Mouse (Mus musculus) intestine, embryonic 16.5 days (tissue): Measurements from ENCODE around the gene Itpr1. TPM values are rescaled to one million over a fixed set of nuclear protein-coding genes. Genes with fewer than 3 reads are reported as not detected.

ENCODE experiments used
- ATAC-seq: fragments of 200-750 bp; cut with Nextera tagmentation; 2 replicates; pipeline ENCODE4 v1.8.0; 2017; ENCODE audit warnings: moderate TSS enrichment, moderate library complexity
- H3K27ac ChIP-seq: fragments of 300-500 bp; sonication (generic); 2 replicates; pipeline ENCODE4 v1.5.1; 2014; ENCODE audit warnings: mild to moderate bottlenecking, low read length
- H3K27me3 ChIP-seq: fragments of 300-500 bp; sonication (generic); replicated peaks from 2 replicates; pipeline ENCODE4 v1.6.1; 2014; ENCODE audit warnings: low read length, control low read depth, mixed read lengths; ENCODE audit not compliant: control insufficient read depth, insufficient read depth
- H3K36me3 ChIP-seq: fragments of 300-500 bp; sonication (generic); 2 replicates; pipeline ENCODE4 v1.6.1; 2014; ENCODE audit warnings: low read length, control low read depth; ENCODE audit not compliant: control insufficient read depth, insufficient read depth
- H3K4me1 ChIP-seq: fragments of 300-500 bp; sonication (generic); 2 replicates; pipeline ENCODE4 v1.6.1; 2014; ENCODE audit warnings: low read length, control low read depth, mixed read lengths; ENCODE audit not compliant: control insufficient read depth, insufficient read depth
- H3K4me2 ChIP-seq: fragments of 300-500 bp; sonication (generic); 2 replicates; pipeline ENCODE4 v1.6.1; 2014; ENCODE audit warnings: low read depth, low read length, control low read depth
- H3K4me3 ChIP-seq: fragments of 300-500 bp; sonication (generic); 2 replicates; pipeline ENCODE4 v1.5.1; 2014; ENCODE audit warnings: mild to moderate bottlenecking, low read length
- H3K9ac ChIP-seq: fragments of 300-500 bp; sonication (generic); 2 replicates; pipeline ENCODE4 v1.6.1; 2014; ENCODE audit warnings: low read depth, low read length
- H3K9me3 ChIP-seq: fragments of 300-500 bp; sonication (generic); 2 replicates; pipeline ENCODE4 v1.6.1; 2016; ENCODE audit warnings: low read length, control low read depth; ENCODE audit not compliant: control insufficient read depth
- WGBS: fragments of 180-500 bp; shearing (Covaris S2); extraction: QIAGEN DNeasy Blood & Tissue Kit; methylation state at CpG from one replicate; pipeline ENCODE4 v1.1.7; 2014; 5-methylcytosine and 5-hydroxymethylcytosine counted together
- polyA plus RNA-seq: library from polyadenylated mRNA; unstranded; fragments of >200 nt; fragmentation: Nextera tagmentation; extraction: Ambion mirVana; gene quantifications from 2 replicates; pipeline ENCODE4 v1.2.1, GENCODE M21; 2015

Gene Itpr1
- polyA plus RNA-seq, 1 experiment from 2014 or later = 5.9 TPM

DNA sequence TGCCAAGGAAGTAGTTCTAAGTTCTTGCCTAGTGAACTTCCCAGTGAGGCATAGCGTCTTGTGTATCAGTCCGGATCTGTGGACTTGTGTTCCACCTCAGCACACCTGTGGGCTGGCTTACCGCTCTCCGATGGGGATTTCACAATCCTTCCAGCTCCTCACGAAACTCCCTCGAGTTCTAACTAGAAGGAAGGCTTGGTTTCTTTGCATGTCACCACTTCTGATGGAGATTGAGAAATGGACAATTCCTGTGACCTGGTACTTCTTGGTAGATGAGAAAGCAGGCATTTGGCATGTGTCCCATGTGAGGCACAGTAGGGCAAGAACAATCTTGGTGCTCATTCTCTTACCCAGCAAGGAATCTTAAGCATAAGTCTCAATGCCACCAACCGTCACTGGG, 205.3 kb downstream of the Itpr1 start:
- ATAC-seq = no peak
- no peak overlapping the region for H3K4me2 ChIP-seq
- no peak overlapping the region for H3K27ac ChIP-seq
- no peaks in the 10 kb centered on the region for H3K4me1 ChIP-seq
- WGBS = 91% methylated on average over 7 of the region's 7 CpGs
- no peaks in the 10 kb centered on the region for H3K27me3 ChIP-seq
- no peak overlapping the region for H3K9ac ChIP-seq
- no peaks in the 10 kb centered on the region for H3K36me3 ChIP-seq
- H3K4me3 ChIP-seq = no peak overlapping the region
- H3K9me3 ChIP-seq = no peaks in the 10 kb centered on the region

DNA sequence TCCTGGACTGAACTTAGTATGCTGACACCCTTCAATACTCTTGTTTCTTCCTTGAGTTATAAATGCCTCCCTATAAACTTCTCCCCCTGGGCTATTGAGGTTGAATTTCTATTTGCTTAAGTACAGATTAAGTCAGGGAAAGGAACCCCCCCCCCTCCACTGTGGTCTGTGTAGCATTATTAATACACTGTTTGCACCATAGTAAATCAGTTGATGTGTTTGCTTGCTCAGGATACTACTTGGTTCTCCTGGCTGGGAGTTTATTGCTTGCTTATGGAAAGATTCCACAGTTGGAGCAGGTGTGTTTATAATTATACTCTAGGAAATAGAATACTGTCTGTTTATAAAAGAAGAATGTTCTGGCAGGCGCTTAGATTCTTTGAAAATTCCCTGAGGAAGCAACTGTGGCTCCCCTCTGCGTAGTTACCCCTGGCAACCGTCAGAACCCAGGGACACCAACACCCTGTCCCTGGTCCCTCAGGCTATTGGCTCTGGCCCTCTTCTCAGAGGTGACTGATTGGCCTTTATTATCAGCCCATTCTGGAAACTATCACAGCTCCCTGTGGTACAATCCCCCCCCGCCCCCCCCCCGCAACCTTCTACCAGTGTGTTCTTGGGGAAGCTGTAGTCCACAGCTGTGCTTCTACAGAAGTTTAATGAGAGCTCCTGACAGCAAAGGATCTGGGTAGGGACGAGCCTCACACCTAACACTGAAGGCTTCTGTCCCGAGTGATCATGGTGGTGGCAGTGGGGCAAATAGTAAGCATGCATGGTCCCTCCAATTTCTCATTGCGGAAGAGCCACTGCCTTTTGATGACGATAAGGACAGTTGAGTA, 212.1 kb downstream of the Itpr1 start:
- Histone ChIP-seq H3K27ac (no peak overlapping the region), H3K4me2 (no peak overlapping the region), H3K4me1 (peaks cover 8% of the 10 kb centered on the region; the same call in 1 of the 2 replicates), H3K27me3 (no peaks in the 10 kb centered on the region), H3K4me3 (no peak overlapping the region), H3K9me3 (no peaks in the 10 kb centered on the region), H3K9ac (no peak overlapping the region), H3K36me3 (no peaks in the 10 kb centered on the region)
- peak; percentile 34 for ATAC-seq
- 50% methylated on average over 9 of the region's 9 CpGs for WGBS

DNA sequence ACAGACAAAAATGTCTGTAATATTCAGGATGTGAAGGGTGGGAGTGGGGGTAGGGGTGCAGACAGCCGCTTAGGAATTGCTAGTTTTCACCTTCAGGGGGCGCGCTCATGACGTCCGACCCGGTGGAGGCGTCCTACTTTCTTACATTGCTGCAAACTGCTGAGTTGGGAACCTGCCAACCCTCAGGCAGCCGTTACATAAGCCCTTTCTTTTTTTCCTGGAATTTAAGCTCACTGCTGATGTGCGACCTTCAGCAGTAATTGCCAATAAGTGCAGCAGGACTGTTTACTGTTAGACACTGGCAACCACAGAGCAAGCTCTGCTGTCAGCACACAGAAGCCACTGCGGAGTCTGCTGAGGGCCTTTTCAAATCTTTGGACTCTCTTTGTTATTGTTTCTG, 213.9 kb downstream of the Itpr1 start:
- no peaks in the 10 kb centered on the region for H3K9me3 ChIP-seq
- WGBS = 9% methylated on average over 10 of the region's 10 CpGs
- no peak overlapping the region for H3K4me3 ChIP-seq
- H3K27ac ChIP-seq = peak overlapping the region; percentile 49; the same call in 1 of the 2 replicates
- H3K9ac ChIP-seq = no peak overlapping the region
- H3K36me3 ChIP-seq = no peaks in the 10 kb centered on the region
- no peaks in the 10 kb centered on the region for H3K27me3 ChIP-seq
- peak; percentile 83 for ATAC-seq
- H3K4me2 ChIP-seq = no peak overlapping the region
- H3K4me1 ChIP-seq = peaks cover 9% of the 10 kb centered on the region; the same call in 1 of the 2 replicates

DNA sequence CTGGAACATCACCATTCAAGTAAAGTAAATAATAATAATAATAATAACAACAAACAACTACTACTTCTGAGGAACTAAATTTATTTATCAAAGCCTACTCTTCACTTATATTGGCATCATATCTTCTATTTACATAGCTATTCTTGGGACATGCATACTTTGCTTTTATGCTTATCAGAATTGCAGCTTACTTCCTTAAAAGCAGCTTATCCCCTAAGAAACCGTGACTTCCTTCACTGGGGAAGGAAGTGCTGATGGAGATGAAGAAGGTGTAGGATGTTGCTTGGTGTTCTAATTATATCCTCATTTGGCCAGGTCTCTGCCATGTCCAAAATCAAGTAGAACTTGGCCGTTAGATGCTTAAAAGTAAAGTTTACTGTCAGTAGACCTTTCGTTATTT, 215.5 kb downstream of the Itpr1 start:
- peaks cover 9% of the 10 kb centered on the region; the same call in 1 of the 2 replicates for H3K4me1 ChIP-seq
- H3K36me3 ChIP-seq = no peaks in the 10 kb centered on the region
- ATAC-seq = no peak
- H3K27me3 ChIP-seq = no peaks in the 10 kb centered on the region
- 78% methylated on average over 3 of the region's 3 CpGs for WGBS
- H3K9ac ChIP-seq = no peak overlapping the region
- H3K27ac ChIP-seq = no peak overlapping the region
- H3K9me3 ChIP-seq = no peaks in the 10 kb centered on the region
- no peak overlapping the region for H3K4me2 ChIP-seq
- H3K4me3 ChIP-seq = no peak overlapping the region

DNA sequence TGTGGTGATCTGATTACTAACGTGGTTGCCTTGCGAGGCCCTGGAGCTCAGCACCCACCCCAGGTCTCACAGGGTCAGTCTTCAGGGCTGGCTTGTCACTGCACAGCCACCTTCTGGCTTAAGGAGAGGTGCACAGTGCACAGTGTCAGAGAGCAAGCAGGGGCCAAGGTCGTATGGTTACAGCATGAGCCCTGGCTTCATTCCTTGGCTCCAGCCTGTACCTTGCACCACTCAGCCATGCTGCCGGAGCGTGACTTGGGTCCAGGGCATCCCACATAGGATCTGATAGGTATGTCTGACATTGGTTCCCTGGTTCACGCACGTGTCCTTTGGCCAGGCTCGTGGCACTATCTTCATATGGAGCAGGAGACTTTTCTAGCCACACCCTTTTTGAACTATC, 217.1 kb downstream of the Itpr1 start:
- H3K27me3 ChIP-seq = no peaks in the 10 kb centered on the region
- peaks cover 9% of the 10 kb centered on the region; the same call in 1 of the 2 replicates for H3K4me1 ChIP-seq
- WGBS = 73% methylated on average over 8 of the region's 8 CpGs
- ATAC-seq = peak; percentile 73
- H3K4me2 ChIP-seq = no peak overlapping the region
- H3K9ac ChIP-seq = no peak overlapping the region
- no peak overlapping the region for H3K27ac ChIP-seq
- H3K4me3 ChIP-seq = no peak overlapping the region
- H3K36me3 ChIP-seq = no peaks in the 10 kb centered on the region
- no peaks in the 10 kb centered on the region for H3K9me3 ChIP-seq

DNA sequence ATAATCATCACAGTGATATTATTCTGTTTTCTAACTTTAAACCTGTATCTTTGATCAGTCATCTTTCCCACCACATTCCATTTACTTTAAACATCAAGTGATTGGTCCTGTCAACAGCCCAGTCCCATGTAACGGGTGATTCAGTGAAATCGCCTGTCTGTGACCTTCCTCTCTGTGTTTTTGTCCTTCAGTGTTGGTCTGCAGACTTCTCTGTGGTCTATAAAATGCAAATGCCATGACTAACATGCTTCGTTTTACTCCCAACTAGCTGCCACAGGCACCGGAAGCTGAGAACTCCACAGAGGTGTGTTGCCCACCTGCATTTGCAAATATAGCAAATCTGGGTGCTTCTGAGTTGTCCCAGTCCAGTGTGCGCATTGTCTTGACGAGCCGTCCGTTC, 218.3 kb downstream of the Itpr1 start:
- no peak for ATAC-seq

DNA sequence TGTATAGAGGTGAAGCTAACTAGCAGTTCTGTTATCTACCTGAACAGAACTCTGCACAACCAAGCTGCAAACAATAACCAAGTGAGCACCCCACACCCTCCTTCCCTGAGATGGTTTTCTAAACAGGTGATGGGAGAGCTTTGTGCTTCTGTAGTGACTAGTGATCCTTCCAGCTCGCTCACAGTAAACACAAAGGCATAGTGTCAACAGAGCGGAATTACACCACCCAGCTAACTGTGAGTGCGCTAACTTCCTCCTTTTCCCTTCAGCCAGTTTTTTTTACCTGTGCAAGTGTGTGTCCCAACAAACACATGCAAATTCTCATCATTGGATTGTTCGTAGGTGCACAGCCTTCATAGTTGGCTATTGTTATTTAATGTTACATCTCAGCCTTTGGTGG, 219.9 kb downstream of the Itpr1 start:
- H3K36me3 ChIP-seq = no peaks in the 10 kb centered on the region
- WGBS = 60% methylated on average over 4 of the region's 4 CpGs
- no peak overlapping the region for H3K4me3 ChIP-seq
- no peaks in the 10 kb centered on the region for H3K9me3 ChIP-seq
- peak; percentile 48 for ATAC-seq
- no peak overlapping the region for H3K9ac ChIP-seq
- no peak overlapping the region for H3K4me2 ChIP-seq
- peaks cover 7% of the 10 kb centered on the region; the same call in 1 of the 2 replicates for H3K4me1 ChIP-seq
- H3K27me3 ChIP-seq = no peaks in the 10 kb centered on the region
- H3K27ac ChIP-seq = no peak overlapping the region

More for the DNA sequence above, 218.3 kb downstream of the Itpr1 start:
- no peaks in the 10 kb centered on the region for H3K27me3 ChIP-seq
- no peak overlapping the region for H3K27ac ChIP-seq
- no peak overlapping the region for H3K4me2 ChIP-seq
- H3K4me1 ChIP-seq = peaks cover 13% of the 10 kb centered on the region; the same call in 1 of the 2 replicates
- H3K4me3 ChIP-seq = no peak overlapping the region
- WGBS = 84% methylated on average over 8 of the region's 8 CpGs
- H3K9me3 ChIP-seq = no peaks in the 10 kb centered on the region
- H3K9ac ChIP-seq = no peak overlapping the region
- H3K36me3 ChIP-seq = no peaks in the 10 kb centered on the region

DNA sequence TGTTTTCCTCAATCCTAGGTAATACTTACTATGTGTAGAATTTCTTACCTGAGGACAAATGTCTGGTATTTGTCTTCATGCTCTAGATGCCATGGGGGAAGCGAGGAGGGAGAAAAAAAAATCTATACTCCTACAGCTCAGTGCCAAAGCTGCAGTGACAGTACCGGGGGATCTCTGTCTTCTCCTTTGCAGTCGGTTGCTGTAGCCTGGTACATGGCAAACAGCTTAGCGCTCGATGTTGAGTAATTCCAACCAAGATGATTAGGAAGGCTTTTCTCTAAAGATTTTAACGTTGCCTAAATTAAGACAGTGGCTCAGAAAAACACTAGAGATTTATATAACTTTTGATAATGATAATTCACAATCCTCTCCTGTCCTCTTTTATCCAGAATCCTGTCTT, 221.9 kb downstream of the Itpr1 start:
- Histone ChIP-seq H3K9ac (no peak overlapping the region), H3K4me1 (peaks cover 7% of the 10 kb centered on the region; the same call in 1 of the 2 replicates), H3K9me3 (no peaks in the 10 kb centered on the region), H3K27ac (no peak overlapping the region), H3K4me3 (no peak overlapping the region), H3K36me3 (no peaks in the 10 kb centered on the region), H3K27me3 (no peaks in the 10 kb centered on the region), H3K4me2 (no peak overlapping the region)
- no peak for ATAC-seq
- WGBS = 59% methylated on average over 6 of the region's 6 CpGs

DNA sequence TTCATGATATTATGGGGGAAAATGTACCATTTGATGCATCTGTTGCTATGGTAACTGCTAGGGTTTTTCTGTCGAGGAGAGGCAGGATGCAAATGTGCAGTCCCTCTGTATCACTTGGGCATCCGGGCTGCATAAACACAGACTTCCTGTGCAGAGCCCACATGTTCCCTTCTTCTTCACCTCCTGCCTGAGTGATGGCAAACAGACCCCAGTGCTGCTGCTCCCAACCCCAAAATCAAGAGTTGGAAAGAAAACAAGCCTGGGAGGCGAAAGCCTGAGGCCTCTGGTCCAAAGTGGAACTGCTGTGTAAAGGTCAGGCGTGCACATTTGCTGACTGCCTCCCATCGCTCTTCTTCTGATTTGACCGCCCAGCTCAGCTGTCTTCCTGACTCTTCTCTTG, 222.6 kb downstream of the Itpr1 start:
- 41% methylated on average over 6 of the region's 6 CpGs for WGBS

More for the DNA sequence above, 222.6 kb downstream of the Itpr1 start:
- Histone ChIP-seq H3K4me3 (no peak overlapping the region), H3K36me3 (peaks cover 3% of the 10 kb centered on the region; the same call in 1 of the 2 replicates), H3K9me3 (no peaks in the 10 kb centered on the region), H3K27me3 (no peaks in the 10 kb centered on the region), H3K9ac (no peak overlapping the region), H3K4me2 (no peak overlapping the region), H3K4me1 (peaks cover 4% of the 10 kb centered on the region; the same call in 1 of the 2 replicates), H3K27ac (no peak overlapping the region)
- ATAC-seq = no peak
